Mouse (Mus musculus) liver, embryonic 13.5 days (tissue): ENCODE data around the gene Gm6871. TPM values are rescaled to one million over a fixed set of nuclear protein-coding genes. Genes with fewer than 3 reads are reported as not detected.
"Not testable (repeated sequence)": the region's sequence is repeated elsewhere in the genome, so short reads cannot be mapped to it uniquely, and the experiment has no call there.

Experiments
- ATAC-seq: fragments of 200-750 bp; cut with Nextera tagmentation; 2 replicates; pipeline ENCODE4 v1.8.0; 2017; ENCODE audit warnings: low read depth, mild to moderate bottlenecking, moderate number of reproducible peaks, moderate library complexity
- DNase-seq: peaks from one replicate; pipeline ENCODE4 v3.0.0; 2022
- H3K27ac ChIP-seq: fragments of 300-500 bp; sonication (generic); 2 replicates; pipeline ENCODE4 v1.5.1; 2015; ENCODE audit warnings: moderate library complexity, mild to moderate bottlenecking, inconsistent platforms
- H3K27me3 ChIP-seq: fragments of 300-500 bp; sonication (generic); 2 replicates; pipeline ENCODE4 v1.6.1; 2015; ENCODE audit warnings: mild to moderate bottlenecking, inconsistent platforms
- H3K36me3 ChIP-seq: fragments of 300-500 bp; sonication (generic); 2 replicates; pipeline ENCODE4 v1.6.1; 2015; ENCODE audit warnings: mild to moderate bottlenecking, inconsistent platforms
- H3K4me1 ChIP-seq: fragments of 300-500 bp; sonication (generic); replicated peaks from 2 replicates; pipeline ENCODE4 v1.6.1; 2015; ENCODE audit warnings: inconsistent platforms
- H3K4me2 ChIP-seq: fragments of 300-500 bp; sonication (generic); 2 replicates; pipeline ENCODE4 v1.6.1; 2015; ENCODE audit warnings: inconsistent platforms, mild to moderate bottlenecking, moderate library complexity
- H3K4me3 ChIP-seq: fragments of 300-500 bp; sonication (generic); replicated peaks from 2 replicates; pipeline ENCODE4 v1.5.1; 2015; ENCODE audit warnings: mild to moderate bottlenecking, inconsistent platforms
- H3K9ac ChIP-seq: fragments of 300-500 bp; sonication (generic); 2 replicates; pipeline ENCODE4 v1.6.1; 2015; ENCODE audit warnings: mild to moderate bottlenecking, inconsistent platforms
- H3K9me3 ChIP-seq: fragments of 300-500 bp; sonication (generic); replicated peaks from 2 replicates; pipeline ENCODE4 v1.6.1; 2016; ENCODE audit warnings: inconsistent platforms
- WGBS: fragments of 180-500 bp; shearing (Covaris S2); methylation state at CpG from one replicate; pipeline ENCODE4 v1.1.7; 2015; ENCODE audit not compliant: insufficient replicate concordance; 5-methylcytosine and 5-hydroxymethylcytosine counted together
- polyA plus RNA-seq: library from polyadenylated mRNA; unstranded; fragments of >200 nt; fragmentation: Nextera tagmentation; extraction: Ambion mirVana; gene quantifications from 2 replicates; pipeline ENCODE4 v1.2.1, GENCODE M21; 2015

Gm6871 gene
- polyA plus RNA-seq, 1 experiment from 2014 or later: not detected

GRCm38 (mm10) chr7:41512207-41512606 lies 61.3 kb downstream of the Gm6871 start:
- Histone ChIP-seq H3K4me2 (no peak overlapping the region), H3K27me3 (no peaks in the 10 kb centered on the region), H3K4me1 (no peaks in the 10 kb centered on the region), H3K36me3 (no peaks in the 10 kb centered on the region), H3K27ac (no peak overlapping the region), H3K4me3 (no peak overlapping the region), H3K9ac (no peak overlapping the region), H3K9me3 (peaks cover 5% of the 10 kb centered on the region; the same call in 1 of the 2 replicates)
- ATAC-seq (no peak), DNase-seq (no peak)
- WGBS: 12% methylated on average over 1 of the region's 1 CpGs

DNA sequence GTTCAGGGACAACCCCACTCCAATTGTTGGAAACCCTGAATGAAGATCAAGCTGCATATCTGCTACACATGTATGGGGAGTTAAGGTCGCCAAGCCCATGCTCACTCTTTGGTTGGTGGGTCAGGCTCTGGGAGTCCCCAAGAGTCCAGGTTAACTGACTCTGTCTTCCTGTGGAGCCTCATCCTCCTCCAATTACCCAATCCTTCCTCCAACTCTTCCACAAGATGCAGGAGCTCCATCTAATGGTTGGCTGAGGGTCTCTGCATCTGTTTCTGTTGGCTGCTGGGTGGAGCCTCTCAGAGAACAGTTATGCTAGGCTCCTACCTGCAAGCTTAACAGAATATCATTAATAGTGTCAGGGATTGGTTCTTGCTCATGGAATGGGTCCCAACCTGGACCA lies 71.1 kb downstream of the Gm6871 start:
- Histone ChIP-seq H3K9me3 (no peaks in the 10 kb centered on the region), H3K9ac (no peak overlapping the region), H3K4me1 (peaks cover 5% of the 10 kb centered on the region; the same call in 1 of the 2 replicates), H3K27ac (no peak overlapping the region), H3K4me3 (no peak overlapping the region), H3K4me2 (no peak overlapping the region), H3K36me3 (no peaks in the 10 kb centered on the region), H3K27me3 (no peaks in the 10 kb centered on the region)
- DNase-seq (no peak), ATAC-seq (no peak)
- 22% methylated on average over 1 of the region's 1 CpGs for WGBS

- 12% methylated on average over 22 of the region's 22 CpGs for WGBS
- H3K27ac ChIP-seq: no peak overlapping the region
- H3K4me2 ChIP-seq: peak overlapping the region; percentile 91
- ATAC-seq (no peak), DNase-seq (peak; percentile 18)
- no peaks in the 10 kb centered on the region for H3K27me3 ChIP-seq
- peak overlapping the region; percentile 74 for H3K4me3 ChIP-seq
- no peaks in the 10 kb centered on the region for H3K9me3 ChIP-seq
- 0 out of 2 replicates have a peak, but pooled peaks cover 3% of the 10 kb centered on the region for H3K36me3 ChIP-seq
- peak overlapping the region; percentile 71 for H3K9ac ChIP-seq
- H3K4me1 ChIP-seq: peaks cover 5% of the 10 kb centered on the region; the same call in 1 of the 2 replicates
Measured at GRCm38 (mm10) chr7:41500151-41500934, 73.1 kb downstream of the Gm6871 start.

DNA sequence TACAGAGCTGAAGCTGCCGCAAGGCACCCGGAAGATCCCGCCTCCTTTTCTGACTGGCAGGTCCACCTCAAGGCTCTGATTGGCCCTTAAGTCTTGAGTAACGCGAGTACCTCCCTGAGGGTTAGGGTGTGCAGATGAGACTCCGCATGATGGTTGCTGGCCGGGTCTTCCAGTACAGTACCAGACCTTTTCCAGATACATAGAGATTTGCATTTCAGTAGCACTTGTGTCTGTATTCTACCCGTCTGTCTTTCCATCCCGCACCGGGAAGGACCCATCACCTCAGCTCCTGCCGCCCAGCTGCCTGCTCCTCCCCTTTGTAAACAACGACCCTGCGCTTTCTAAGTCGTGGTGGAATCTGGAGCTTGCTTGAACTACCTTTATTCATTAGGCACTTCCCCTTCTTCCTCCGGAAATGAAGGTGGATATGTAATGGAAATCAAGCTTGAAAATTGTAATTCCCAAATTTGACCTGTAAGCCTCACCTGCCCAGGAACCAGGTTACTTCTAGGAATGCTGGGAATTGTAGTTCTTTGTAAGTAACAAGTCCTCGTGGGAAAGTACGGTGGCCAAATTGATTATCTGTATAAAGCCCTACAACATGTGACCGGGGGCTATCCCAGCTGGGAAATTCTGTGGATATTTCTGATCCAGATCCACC lies 73.9 kb downstream of the Gm6871 start, which contains the start of the genes Gm20449 and AW146154:
Gene Gm20449, minus strand, starts transcription at position 29 of the 661 bp plus-strand sequence.
Gene AW146154, minus strand, starts transcription at position 502 of the 661 bp plus-strand sequence.
- peak; percentile 80 for DNase-seq
- Histone ChIP-seq H3K27ac (peak within 1 kb of the TSS; percentile 74), H3K36me3 (peaks cover 10% of the 10 kb centered on the region), H3K9me3 (no peaks in the 10 kb centered on the region), H3K4me2 (peak within 1 kb of the TSS; percentile 91), H3K4me1 (peaks cover 5% of the 10 kb centered on the region; the same call in 1 of the 2 replicates), H3K27me3 (no peaks in the 10 kb centered on the region), H3K9ac (peak within 1 kb of the TSS; percentile 71), H3K4me3 (peak within 1 kb of the TSS; percentile 74)
- peak; percentile 98 for ATAC-seq
- under 1% methylated on average over 18 of the region's 18 CpGs for WGBS

DNA sequence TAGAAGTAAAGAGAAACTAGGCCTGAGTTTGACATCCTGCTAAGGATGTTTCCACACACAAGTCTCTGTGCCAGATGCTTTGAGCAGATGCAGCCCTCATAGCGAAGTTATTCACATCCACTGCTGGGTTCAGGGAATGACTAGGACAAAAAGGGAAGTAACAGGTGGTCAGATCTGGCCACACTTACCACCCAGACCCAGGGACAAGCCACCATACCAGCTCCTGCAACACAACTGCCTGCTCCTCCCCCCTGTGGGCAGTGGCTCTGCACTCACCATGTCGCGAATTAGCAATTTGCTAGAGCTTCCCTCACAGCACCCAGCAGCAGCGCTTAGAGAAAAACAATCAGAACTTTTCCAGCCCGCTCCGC lies 74.5 kb downstream of the Gm6871 start:
- Histone ChIP-seq H3K27ac (peak overlapping the region; percentile 74; the same call in 1 of the 2 replicates), H3K4me3 (peak overlapping the region; percentile 74), H3K36me3 (peaks cover 15% of the 10 kb centered on the region), H3K9ac (peak overlapping the region; percentile 71), H3K4me2 (peak overlapping the region; percentile 91)
- peak; percentile 58 for ATAC-seq
- DNase-seq, H3K9me3 ChIP-seq, H3K4me1 ChIP-seq, H3K27me3 ChIP-seq: not testable (repeated sequence)
- WGBS: under 1% methylated on average over 6 of the region's 6 CpGs

- H3K9ac ChIP-seq: peak overlapping the region; percentile 71; the same call in 1 of the 2 replicates
- ATAC-seq, DNase-seq, H3K9me3 ChIP-seq, H3K27me3 ChIP-seq, H3K4me1 ChIP-seq, H3K27ac ChIP-seq: not testable (repeated sequence)
- H3K4me3 ChIP-seq: peak overlapping the region; percentile 74
- H3K36me3 ChIP-seq: peaks cover 15% of the 10 kb centered on the region
- peak overlapping the region; percentile 91 for H3K4me2 ChIP-seq
- 68% methylated on average over 4 of the region's 4 CpGs for WGBS
Measured at GRCm38 (mm10) chr7:41498464-41498863, 75.0 kb downstream of the Gm6871 start.

DNA sequence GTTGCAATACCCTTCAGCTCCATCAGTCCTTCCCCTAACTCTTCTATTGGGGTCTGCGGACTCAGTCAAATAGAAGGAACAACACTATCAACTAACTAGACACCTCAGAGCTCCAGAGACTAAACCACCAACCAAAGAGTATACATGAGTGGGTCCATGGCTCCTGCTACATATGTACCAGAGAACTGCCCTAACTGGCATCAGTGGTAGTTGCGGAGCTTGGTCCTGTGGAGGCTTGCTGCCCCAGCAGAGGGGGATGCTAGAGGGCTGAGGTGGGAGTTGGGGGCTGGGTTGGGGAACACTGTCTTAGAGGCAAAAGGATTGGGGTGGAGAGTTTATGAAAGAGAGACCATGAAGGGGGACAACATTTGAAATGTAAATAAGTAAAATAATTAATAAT lies 75.6 kb downstream of the Gm6871 start:
- Histone ChIP-seq H3K4me2 (0 out of 2 replicates have a peak overlapping the region, but pooled peaks have one; percentile 17), H3K27ac (no peak overlapping the region), H3K36me3 (peaks cover 15% of the 10 kb centered on the region), H3K27me3 (no peaks in the 10 kb centered on the region), H3K4me1 (peaks cover 5% of the 10 kb centered on the region; the same call in 1 of the 2 replicates), H3K9ac (no peak overlapping the region), H3K4me3 (no peak overlapping the region), H3K9me3 (no peaks in the 10 kb centered on the region)
- WGBS: 90% methylated on average over 2 of the region's 2 CpGs
- no peak for ATAC-seq
- no peak for DNase-seq

Other genes starting within 250 kb of the Gm6871 start
- gene AI987944, start 180.3 kb downstream of the Gm6871 start, polyA plus RNA-seq: 5.1 and 6.0 TPM in 2 replicates
- 0.02 and 0.05 TPM in 2 replicates for gene Vmn2r57, start 125.0 kb downstream of the Gm6871 start, polyA plus RNA-seq
- gene Gm20449, start 74.2 kb downstream of the Gm6871 start, polyA plus RNA-seq: not detected in 2 replicates
- gene AW146154, start 73.8 kb downstream of the Gm6871 start, polyA plus RNA-seq: 2.2 and 4.7 TPM in 2 replicates
- gene 2610021A01Rik, start 25.6 kb upstream of the Gm6871 start, polyA plus RNA-seq: 5.0 and 6.8 TPM in 2 replicates
- 2.6 and 3.0 TPM in 2 replicates for gene Zfp788, start 59.5 kb upstream of the Gm6871 start, polyA plus RNA-seq